In the genomic region with DNA sequence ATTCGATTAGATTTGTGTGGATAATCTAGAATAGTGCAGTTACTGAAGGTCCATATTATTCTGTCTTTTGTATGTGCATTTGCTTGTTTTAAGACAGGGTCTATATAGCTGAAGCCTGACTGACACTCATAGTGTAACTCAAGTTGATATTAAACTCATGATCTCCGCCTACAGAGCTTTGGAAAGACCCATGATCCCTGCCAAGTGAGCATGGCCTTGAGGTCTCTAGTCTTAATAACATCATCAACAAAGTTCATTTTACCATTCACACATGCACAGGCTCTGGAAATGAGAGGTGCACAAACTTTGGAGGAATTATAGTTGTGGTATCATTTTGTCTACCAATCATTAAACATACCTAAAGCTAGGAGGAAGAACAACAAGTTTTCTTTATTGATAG, we compare ENCODE assay signal across 31 mouse cellular contexts.
"Had no signal": no experiment of that assay in that cellular context is flagged by ENCODE, and none has a peak within 500 bp of the region (broad histone marks: within the 10 kb centered on the region; RNA-seq: fewer than 3 reads in every experiment).

No protein-coding gene starts in this region.

- H3K27ac ChIP-seq: heart, embryonic 10.5 days; heart, embryonic 13.5 days; heart, embryonic 15.5 days; hindbrain, embryonic 10.5 days; hindbrain, embryonic 12.5 days; hindbrain, embryonic 13.5 days; hindbrain, embryonic 14.5 days; hindbrain, embryonic 15.5 days; hindbrain, postnatal 0 days; intestine, embryonic 15.5 days; kidney, embryonic 15.5 days; kidney, postnatal 0 days; layer of hippocampus, adult 2 months; left cerebral cortex, adult 2 months had no signal

- H3K4me2 ChIP-seq: heart, embryonic 11.5 days; heart, embryonic 12.5 days; heart, embryonic 13.5 days; heart, embryonic 15.5 days; hindbrain, embryonic 12.5 days; hindbrain, embryonic 13.5 days; hindbrain, embryonic 14.5 days; hindbrain, embryonic 15.5 days; intestine, embryonic 15.5 days; kidney, embryonic 15.5 days had no signal

- H3K27me3 ChIP-seq: heart, embryonic 12.5 days; heart, embryonic 13.5 days; heart, embryonic 15.5 days; hindbrain, embryonic 15.5 days; intestine, embryonic 15.5 days had no signal

- H3K9ac ChIP-seq: heart, embryonic 12.5 days; heart, embryonic 13.5 days; heart, embryonic 15.5 days; hindbrain, embryonic 12.5 days; hindbrain, embryonic 13.5 days; hindbrain, embryonic 14.5 days; hindbrain, embryonic 15.5 days; intestine, embryonic 15.5 days; kidney, embryonic 15.5 days had no signal

- H3K9me3 ChIP-seq: heart, embryonic 10.5 days; heart, embryonic 12.5 days; heart, embryonic 13.5 days; heart, embryonic 15.5 days; hindbrain, embryonic 10.5 days; hindbrain, embryonic 12.5 days; hindbrain, embryonic 13.5 days; hindbrain, embryonic 15.5 days; intestine, embryonic 15.5 days; kidney, embryonic 15.5 days had no signal

- H3K4me1 ChIP-seq: heart, embryonic 10.5 days; heart, embryonic 15.5 days; intestine, embryonic 15.5 days; kidney, embryonic 15.5 days had no signal

- H3K4me3 ChIP-seq: heart, embryonic 10.5 days; heart, embryonic 12.5 days; heart, embryonic 13.5 days; heart, embryonic 15.5 days; hindbrain, embryonic 10.5 days; hindbrain, embryonic 12.5 days; hindbrain, embryonic 13.5 days; hindbrain, embryonic 15.5 days; intestine, embryonic 15.5 days; kidney, embryonic 15.5 days; layer of hippocampus, adult 2 months; left cerebral cortex, adult 2 months had no signal

- DNase-seq: heart, postnatal 14 days; heart, postnatal 36 days; heart, postnatal 4 days; kidney, adult 11 months; kidney, adult 8-10 months; kidney, postnatal 10 days; kidney, postnatal 14 days; kidney, postnatal 25 days; kidney, postnatal 4 days; layer of hippocampus, adult 9-11 months; layer of hippocampus, postnatal 36 days had no signal

- H3K36me3 ChIP-seq: heart, embryonic 10.5 days; heart, embryonic 12.5 days; heart, embryonic 13.5 days; heart, embryonic 15.5 days; hindbrain, embryonic 10.5 days; hindbrain, embryonic 12.5 days; hindbrain, embryonic 13.5 days; hindbrain, embryonic 15.5 days; intestine, embryonic 15.5 days; kidney, embryonic 15.5 days had no signal

- ATAC-seq: hindbrain, embryonic 16.5 days; hindbrain, postnatal 0 days; inflammation-experienced regulatory T-cells, adult 6 months; intestine, embryonic 15.5 days; intestine, embryonic 16.5 days; intestine, postnatal 0 days had no signal
